ENCODE assay signal across 8 mouse cellular contexts in genomic region chr10:94609309-94609777, GRCm38 (mm10).
A peak's percentile ranks its signal among the peaks of the same experiment; 100 is the strongest.
DNase-seq lines count a peak whose midpoint lies in the region; ATAC-seq lines count a peak whose summit lies in the region.

No protein-coding gene starts in this region.

- peak; percentile 67 for DNase-seq in neural tube, embryonic 10.5 days (ENCODE audit: extremely low spot score, low spot score)
- DNase-seq in embryo, embryonic 10.5 days (ENCODE audit: low spot score) = peak; percentile 90
- DNase-seq in gastrocnemius, postnatal 25 days = peak; percentile 62
- peak; percentile 73 for DNase-seq in intestine, embryonic 14.5 days (ENCODE audit: low spot score)
- DNase-seq in left cerebral cortex, adult 9 months (ENCODE audit: low spot score in 2 of 2) = peak; percentile 52 to 89
- peak; percentile 53 to 67 for DNase-seq in right cerebral cortex, postnatal 36 days (ENCODE audit: low spot score in 2 of 2)

- H3K27ac ChIP-seq in neural tube, embryonic 15.5 days (replicated peaks) = no peak overlapping the region
- no peak overlapping the region for H3K27ac ChIP-seq in intestine, embryonic 14.5 days (ENCODE audit: low read depth)

- no peaks in the 10 kb centered on the region for H3K27me3 ChIP-seq in neural tube, embryonic 15.5 days (replicated peaks)
- no peaks in the 10 kb centered on the region for H3K27me3 ChIP-seq in intestine, embryonic 14.5 days (replicated peaks; ENCODE audit: control insufficient read depth, insufficient read depth, low read length)

- peaks cover 5% of the 10 kb centered on the region for H3K4me1 ChIP-seq in neural tube, embryonic 15.5 days
- no peaks in the 10 kb centered on the region for H3K4me1 ChIP-seq in intestine, embryonic 14.5 days (replicated peaks; ENCODE audit: control insufficient read depth, insufficient read depth, low read length)

- ATAC-seq in neural tube, embryonic 15.5 days (ENCODE audit: low FRiP score) = no peak
- peak; percentile 55; the same call in 1 of the 2 replicates for ATAC-seq in intestine, embryonic 14.5 days (replicated peaks; ENCODE audit: low FRiP score, low TSS enrichment, low read depth)
- peak; percentile 92 for ATAC-seq in megakaryocyte-erythroid progenitor cell, adult 5-6 weeks (replicated peaks; ENCODE audit: low FRiP score, low TSS enrichment, poor library complexity, severe bottlenecking)

- 58% methylated on average over 5 of the region's 5 CpGs for WGBS in neural tube, embryonic 15.5 days
- WGBS in intestine, embryonic 14.5 days = 59% methylated on average over 5 of the region's 5 CpGs

- no peak overlapping the region for H3K4me3 ChIP-seq in neural tube, embryonic 15.5 days (replicated peaks)
- H3K4me3 ChIP-seq in intestine, embryonic 14.5 days (ENCODE audit: low read depth, low read length) = no peak overlapping the region

- H3K9ac ChIP-seq in neural tube, embryonic 15.5 days (replicated peaks) = no peak overlapping the region
- H3K9ac ChIP-seq in intestine, embryonic 14.5 days (ENCODE audit: low read length) = no peak overlapping the region

- H3K36me3 ChIP-seq in neural tube, embryonic 15.5 days = no peaks in the 10 kb centered on the region
- H3K36me3 ChIP-seq in intestine, embryonic 14.5 days (ENCODE audit: control insufficient read depth, insufficient read depth, low read length) = no peaks in the 10 kb centered on the region

- no peak overlapping the region for H3K4me2 ChIP-seq in neural tube, embryonic 15.5 days
- no peak overlapping the region for H3K4me2 ChIP-seq in intestine, embryonic 14.5 days (ENCODE audit: low read length)

- no peaks in the 10 kb centered on the region for H3K9me3 ChIP-seq in neural tube, embryonic 15.5 days (replicated peaks)
- H3K9me3 ChIP-seq in intestine, embryonic 14.5 days (ENCODE audit: control insufficient read depth, low read length) = no peaks in the 10 kb centered on the region
